Mouse (Mus musculus) forebrain, embryonic 14.5 days (tissue): ENCODE measurements around the gene Rab4b. TPM values are rescaled to one million over a fixed set of nuclear protein-coding genes. Genes with fewer than 3 reads are reported as not detected.

Experiments used
- microRNA counts: library from miRNA; unstranded; fragments of <30 nt; microRNA quantifications from one replicate; lab custom pipeline; 2016
- microRNA-seq: library from miRNA; unstranded; fragments of <30 nt; microRNA quantifications from one replicate; pipeline ENCODE4, GENCODE M21; 2016
- polyA plus RNA-seq: library from polyadenylated mRNA; unstranded; fragments of >200 nt; fragmentation: Nextera tagmentation; extraction: Ambion mirVana; gene quantifications from 2 replicates; pipeline ENCODE4 v1.2.1, GENCODE M21; 2014

Rab4b gene
- polyA plus RNA-seq, 1 experiment from 2014 or later = 75.8 TPM

MicroRNAs encoded within 50 kb of the gene (microRNA counts, 519-probe panel; counts per million panel counts)
- microRNA mmu-miR-1191 (lab: Ali Mortazavi, UCI) = not detected

Small RNA genes lying within 50 kb of the gene (microRNA-seq; reads per million reads assigned to microRNA genes)
- gene Mir1191 (0.79 reads per million), gene Mir3101 (not detected)

Other genes starting within 250 kb of the Rab4b start
- gene Cyp2a22, start 239.5 kb downstream of the Rab4b start, polyA plus RNA-seq = not detected in 2 replicates
- gene Cyp2a12, start 149.8 kb downstream of the Rab4b start, polyA plus RNA-seq = not detected in 2 replicates
- not detected in 2 replicates for gene Cyp2f2, start 59.0 kb downstream of the Rab4b start, polyA plus RNA-seq
- 0.28 TPM in 1 of 2 replicates, not detected in the other for gene Cyp2t4, start 25.2 kb downstream of the Rab4b start, polyA plus RNA-seq
- 42.2 and 54.2 TPM in 2 replicates for gene Egln2, start 12.1 kb downstream of the Rab4b start, polyA plus RNA-seq
- gene Gm21983, start 2.2 kb upstream of the Rab4b start, polyA plus RNA-seq = not detected in 2 replicates
- 11.9 and 15.6 TPM in 2 replicates for gene Mia, start 2.3 kb upstream of the Rab4b start, polyA plus RNA-seq
- 2.8 and 3.2 TPM in 2 replicates for gene BC024978, start 16.9 kb upstream of the Rab4b start, polyA plus RNA-seq
- 264 and 273 TPM in 2 replicates for gene Snrpa, start 17.4 kb upstream of the Rab4b start, polyA plus RNA-seq
- gene Itpkc, start 49.8 kb upstream of the Rab4b start, polyA plus RNA-seq = 4.4 and 6.5 TPM in 2 replicates
- 21.1 and 22.9 TPM in 2 replicates for gene Coq8b, start 54.1 kb upstream of the Rab4b start, polyA plus RNA-seq
- 22.9 and 28.6 TPM in 2 replicates for gene Numbl, start 79.5 kb upstream of the Rab4b start, polyA plus RNA-seq
- gene Ltbp4, start 158.8 kb upstream of the Rab4b start, polyA plus RNA-seq = 8.0 and 11.0 TPM in 2 replicates
- gene Shkbp1, start 177.1 kb upstream of the Rab4b start, polyA plus RNA-seq = 52.4 and 66.4 TPM in 2 replicates
- gene Gm20479, start 178.5 kb upstream of the Rab4b start, polyA plus RNA-seq = 0.38 TPM in 1 of 2 replicates, not detected in the other